Mouse (Mus musculus) midbrain, embryonic 11.5 days (tissue): ENCODE measurements at regions not wholly inside any gene's neighbourhood (a gene's known extent, or its start where the extent isn't known, plus 50 kb on each side); places are given as distances from the start of the nearest gene placed in this dataset.

Experiments used
- ATAC-seq: fragments of 200-750 bp; cut with Nextera tagmentation; 2 replicates; pipeline ENCODE4 v1.8.0; 2017; ENCODE audit warnings: moderate TSS enrichment, moderate library complexity; ENCODE audit not compliant: low FRiP score
- DNase-seq: peaks from one replicate; pipeline ENCODE4 v3.0.0; 2015; ENCODE audit warnings: low spot score; ENCODE audit errors: missing footprints
- H3K27ac ChIP-seq: fragments of 300-500 bp; sonication (generic); 2 replicates; pipeline ENCODE4 v1.5.1; 2014; ENCODE audit warnings: low read depth, low read length
- H3K27me3 ChIP-seq: fragments of 300-500 bp; sonication (generic); 2 replicates; pipeline ENCODE4 v1.6.1; 2014; ENCODE audit warnings: mild to moderate bottlenecking, low read length, moderate library complexity, mixed read lengths; ENCODE audit not compliant: control insufficient read depth, insufficient read depth
- H3K36me3 ChIP-seq: fragments of 300-500 bp; sonication (generic); 2 replicates; pipeline ENCODE4 v1.6.1; 2014; ENCODE audit warnings: mild to moderate bottlenecking, low read length, moderate library complexity, mixed read lengths; ENCODE audit not compliant: control insufficient read depth, insufficient read depth
- H3K4me1 ChIP-seq: fragments of 300-500 bp; sonication (generic); 2 replicates; pipeline ENCODE4 v1.6.1; 2014; ENCODE audit warnings: low read length; ENCODE audit not compliant: control insufficient read depth, insufficient read depth
- H3K4me2 ChIP-seq: fragments of 300-500 bp; sonication (generic); 2 replicates; pipeline ENCODE4 v1.6.1; 2014; ENCODE audit warnings: mild to moderate bottlenecking, moderate library complexity
- H3K4me3 ChIP-seq: fragments of 300-500 bp; sonication (generic); 2 replicates; pipeline ENCODE4 v1.5.1; 2014; ENCODE audit warnings: low read depth, low read length
- H3K9ac ChIP-seq: fragments of 300-500 bp; sonication (generic); 2 replicates; pipeline ENCODE4 v1.6.1; 2014; ENCODE audit warnings: low read length
- H3K9me3 ChIP-seq: fragments of 300-500 bp; sonication (generic); 2 replicates; pipeline ENCODE4 v1.6.1; 2016; ENCODE audit warnings: low read length; ENCODE audit not compliant: control insufficient read depth
- WGBS: fragments of 180-500 bp; shearing (Covaris S2); extraction: QIAGEN DNeasy Blood & Tissue Kit; methylation state at CpG from one replicate; pipeline ENCODE4 v1.1.7; 2014; 5-methylcytosine and 5-hydroxymethylcytosine counted together

GRCm38 (mm10) chr1:73259525-73260098 lies 243.9 kb upstream of the Tnp1 start:
- no peaks in the 10 kb centered on the region for H3K36me3 ChIP-seq
- peak; percentile 57 for DNase-seq
- no peaks in the 10 kb centered on the region for H3K4me1 ChIP-seq
- no peak overlapping the region for H3K27ac ChIP-seq
- WGBS: 72% methylated on average over 5 of the region's 5 CpGs
- no peak overlapping the region for H3K4me2 ChIP-seq
- no peaks in the 10 kb centered on the region for H3K9me3 ChIP-seq
- no peak overlapping the region for H3K4me3 ChIP-seq
- no peak for ATAC-seq
- H3K27me3 ChIP-seq: no peaks in the 10 kb centered on the region
- no peak overlapping the region for H3K9ac ChIP-seq

DNA sequence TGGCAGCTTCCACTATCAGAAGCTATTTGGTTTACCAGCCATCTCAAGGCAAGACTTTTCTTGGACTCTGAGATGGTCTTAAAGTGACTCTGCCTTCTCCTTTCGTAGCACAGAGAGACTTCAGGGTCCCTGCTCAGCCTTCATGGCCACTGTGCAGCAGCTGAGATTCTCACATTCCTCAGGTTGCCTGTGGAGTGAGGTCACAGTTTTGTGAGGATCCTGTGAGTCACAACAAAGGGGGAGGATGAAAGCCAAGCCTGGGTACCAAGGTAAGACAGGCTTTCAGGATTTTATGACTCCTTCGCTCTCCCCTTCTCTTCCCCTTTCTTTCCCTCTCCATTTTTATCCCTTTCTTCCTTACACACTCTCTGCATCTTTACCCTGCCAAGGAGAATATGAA lies 241.6 kb upstream of the Tnp1 start:
- ATAC-seq (no peak), DNase-seq (no peak)
- Histone ChIP-seq H3K9ac (no peak overlapping the region), H3K27ac (no peak overlapping the region), H3K36me3 (no peaks in the 10 kb centered on the region), H3K4me1 (no peaks in the 10 kb centered on the region), H3K4me2 (no peak overlapping the region), H3K9me3 (no peaks in the 10 kb centered on the region), H3K27me3 (no peaks in the 10 kb centered on the region), H3K4me3 (no peak overlapping the region)
- WGBS: 83% methylated on average over 2 of the region's 2 CpGs

DNA sequence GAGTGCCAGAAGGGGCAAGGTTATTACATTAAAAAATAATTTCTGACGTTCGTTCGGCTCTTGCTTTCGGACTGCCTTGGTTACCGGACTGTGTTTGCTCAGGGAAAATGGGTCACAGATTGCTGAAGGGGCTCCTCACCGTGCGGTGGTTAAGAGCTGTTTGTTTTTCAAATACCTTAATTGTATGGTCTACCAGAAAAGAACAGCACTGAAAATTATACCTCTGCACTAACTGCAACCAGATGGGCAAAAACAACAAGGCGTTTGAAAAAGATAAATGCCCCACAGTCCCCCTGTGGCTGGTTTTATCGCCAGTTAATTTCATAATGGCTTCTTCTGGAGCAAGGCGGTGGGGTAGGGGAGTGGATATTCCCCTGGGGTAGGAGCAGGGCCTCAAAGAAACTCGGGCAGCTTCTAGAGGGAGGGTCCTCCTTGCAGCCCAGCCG lies 236.2 kb upstream of the Tnp1 start:
- peak; percentile 64 for DNase-seq
- H3K4me1 ChIP-seq: no peaks in the 10 kb centered on the region
- no peak overlapping the region for H3K9ac ChIP-seq
- H3K4me2 ChIP-seq: no peak overlapping the region
- no peak overlapping the region for H3K4me3 ChIP-seq
- H3K27me3 ChIP-seq: no peaks in the 10 kb centered on the region
- 71% methylated on average over 12 of the region's 12 CpGs for WGBS
- no peak overlapping the region for H3K27ac ChIP-seq
- H3K9me3 ChIP-seq: no peaks in the 10 kb centered on the region
- no peak for ATAC-seq
- H3K36me3 ChIP-seq: no peaks in the 10 kb centered on the region

DNA sequence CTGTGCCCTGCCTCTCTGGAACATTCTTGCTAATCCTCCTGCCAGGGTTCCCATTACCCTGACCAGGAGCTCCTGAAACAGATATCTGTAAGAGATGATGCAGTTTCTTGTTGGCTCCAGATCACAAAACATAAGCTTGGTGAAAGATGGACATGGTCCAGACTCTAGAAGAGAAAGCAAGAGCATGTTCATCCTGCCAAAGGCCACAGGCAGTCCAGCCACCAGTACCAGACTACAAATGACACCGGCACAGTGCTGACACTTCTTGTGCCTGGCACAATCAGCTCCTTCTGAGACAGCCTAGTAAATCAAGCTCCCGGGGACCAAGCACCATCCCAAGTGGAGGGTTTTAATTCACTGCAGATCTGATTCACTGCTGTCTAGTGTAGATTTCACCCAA lies 228.3 kb upstream of the Tnp1 start:
- Histone ChIP-seq H3K9ac (no peak overlapping the region), H3K36me3 (no peaks in the 10 kb centered on the region), H3K27ac (no peak overlapping the region), H3K4me3 (no peak overlapping the region), H3K4me1 (no peaks in the 10 kb centered on the region), H3K27me3 (no peaks in the 10 kb centered on the region), H3K9me3 (no peaks in the 10 kb centered on the region), H3K4me2 (no peak overlapping the region)
- ATAC-seq (no peak), DNase-seq (no peak)
- WGBS: 88% methylated on average over 2 of the region's 2 CpGs

DNA sequence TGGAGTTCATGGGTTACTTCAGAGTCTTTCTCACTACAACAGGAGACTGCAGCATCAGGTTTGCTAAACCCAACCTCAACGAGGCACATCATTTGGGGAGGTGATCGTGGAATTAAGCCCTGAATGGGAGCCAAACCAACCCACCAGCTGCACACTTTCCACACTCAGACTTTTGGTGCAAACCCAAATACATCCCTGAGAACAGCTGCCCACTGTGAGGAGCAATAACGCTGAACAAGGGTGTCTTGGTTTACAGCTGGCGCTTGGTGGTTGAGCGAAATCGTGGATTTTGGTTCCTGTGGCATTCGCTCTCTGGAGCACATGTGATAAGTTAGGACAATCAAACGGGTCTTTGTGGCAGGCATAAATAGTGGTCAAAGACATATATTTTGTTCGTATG lies 226.6 kb upstream of the Tnp1 start:
- H3K4me3 ChIP-seq: no peak overlapping the region
- ATAC-seq (no peak), DNase-seq (no peak)
- H3K4me1 ChIP-seq: no peaks in the 10 kb centered on the region
- no peak overlapping the region for H3K4me2 ChIP-seq
- WGBS: 90% methylated on average over 9 of the region's 9 CpGs
- no peak overlapping the region for H3K27ac ChIP-seq
- H3K9ac ChIP-seq: no peak overlapping the region
- H3K9me3 ChIP-seq: no peaks in the 10 kb centered on the region
- no peaks in the 10 kb centered on the region for H3K36me3 ChIP-seq
- no peaks in the 10 kb centered on the region for H3K27me3 ChIP-seq

DNA sequence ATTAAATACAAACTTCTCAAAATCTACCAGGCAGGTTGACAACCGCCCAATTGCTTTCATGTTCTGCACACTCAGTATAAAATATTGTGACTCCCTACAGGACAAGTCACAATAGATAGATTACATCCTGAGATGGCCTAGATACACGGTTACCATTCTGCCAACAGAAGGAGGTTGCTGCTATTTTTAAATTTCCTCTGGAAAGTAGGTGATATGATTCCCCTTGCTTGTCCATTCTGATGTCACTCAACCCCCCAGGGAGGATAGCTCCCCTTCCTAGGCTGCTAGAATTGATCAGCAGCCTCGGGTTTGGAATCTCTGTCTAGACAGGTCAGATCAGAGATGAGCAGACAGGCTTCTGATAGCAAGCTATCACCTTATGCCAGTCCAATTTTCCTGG lies 221.2 kb upstream of the Tnp1 start:
- ATAC-seq (no peak), DNase-seq (no peak)
- Histone ChIP-seq H3K9me3 (no peaks in the 10 kb centered on the region), H3K27me3 (no peaks in the 10 kb centered on the region), H3K4me2 (no peak overlapping the region), H3K9ac (no peak overlapping the region), H3K4me1 (no peaks in the 10 kb centered on the region), H3K36me3 (no peaks in the 10 kb centered on the region), H3K27ac (no peak overlapping the region), H3K4me3 (no peak overlapping the region)
- 77% methylated on average over 3 of the region's 3 CpGs for WGBS

- Histone ChIP-seq H3K9me3 (no peaks in the 10 kb centered on the region), H3K4me1 (no peaks in the 10 kb centered on the region), H3K27me3 (no peaks in the 10 kb centered on the region), H3K4me3 (no peak overlapping the region), H3K4me2 (no peak overlapping the region), H3K27ac (no peak overlapping the region), H3K9ac (no peak overlapping the region), H3K36me3 (no peaks in the 10 kb centered on the region)
- no peak for ATAC-seq
- DNase-seq: no peak
Observed at GRCm38 (mm10) chr1:73233636-73234035, 217.9 kb upstream of the Tnp1 start.

DNA sequence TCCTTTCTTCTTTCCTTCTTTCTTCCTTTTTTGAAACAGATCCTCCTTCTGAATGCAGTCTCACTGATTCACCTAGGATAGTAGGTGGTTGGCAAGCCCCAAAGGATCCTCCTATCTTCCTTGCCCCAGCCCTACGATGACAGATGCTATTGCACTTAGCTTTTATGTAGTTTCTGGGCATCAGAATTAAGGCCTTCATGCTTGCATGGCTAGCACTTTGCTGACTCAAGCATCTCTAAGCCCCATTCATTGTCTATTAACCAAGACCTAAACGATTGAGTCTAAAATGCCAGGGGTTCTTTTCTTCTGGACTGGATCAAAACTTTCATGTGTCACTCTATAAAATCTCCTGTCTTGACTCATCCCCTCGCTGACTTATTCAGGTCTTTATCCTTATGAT lies 217.3 kb upstream of the Tnp1 start:
- H3K4me2 ChIP-seq: no peak overlapping the region
- ATAC-seq (no peak), DNase-seq (no peak)
- no peaks in the 10 kb centered on the region for H3K36me3 ChIP-seq
- no peaks in the 10 kb centered on the region for H3K27me3 ChIP-seq
- no peak overlapping the region for H3K4me3 ChIP-seq
- WGBS: 80% methylated on average over 3 of the region's 3 CpGs
- H3K4me1 ChIP-seq: no peaks in the 10 kb centered on the region
- peaks cover 2% of the 10 kb centered on the region; the same call in 1 of the 2 replicates for H3K9me3 ChIP-seq
- no peak overlapping the region for H3K9ac ChIP-seq
- H3K27ac ChIP-seq: no peak overlapping the region

- DNase-seq (no peak), ATAC-seq (no peak)
- H3K27me3 ChIP-seq: no peaks in the 10 kb centered on the region
- no peak overlapping the region for H3K27ac ChIP-seq
- no peak overlapping the region for H3K9ac ChIP-seq
- H3K4me3 ChIP-seq: no peak overlapping the region
- WGBS: 82% methylated on average over 1 of the region's 1 CpGs
- H3K9me3 ChIP-seq: peaks cover 2% of the 10 kb centered on the region; the same call in 1 of the 2 replicates
- no peaks in the 10 kb centered on the region for H3K4me1 ChIP-seq
- H3K36me3 ChIP-seq: no peaks in the 10 kb centered on the region
- no peak overlapping the region for H3K4me2 ChIP-seq
Observed at GRCm38 (mm10) chr1:73230611-73231010, 214.9 kb upstream of the Tnp1 start.

GRCm38 (mm10) chr1:73227246-73227645 lies 211.5 kb upstream of the Tnp1 start:
- Histone ChIP-seq H3K36me3 (no peaks in the 10 kb centered on the region), H3K4me1 (no peaks in the 10 kb centered on the region), H3K27me3 (no peaks in the 10 kb centered on the region), H3K9me3 (peaks cover 2% of the 10 kb centered on the region; the same call in 1 of the 2 replicates), H3K27ac (no peak overlapping the region), H3K4me3 (no peak overlapping the region), H3K4me2 (no peak overlapping the region), H3K9ac (no peak overlapping the region)
- ATAC-seq (no peak), DNase-seq (no peak)
- WGBS: 91% methylated on average over 8 of the region's 8 CpGs
